ENCODE assay signal across 8 mouse cellular contexts in genomic region chr7:27688246-27688788, GRCm38 (mm10). TPM values are rescaled to one million over a fixed set of nuclear protein-coding genes. Genes with fewer than 3 reads are reported as not detected.
DNase-seq lines count a peak whose midpoint lies in the region; ATAC-seq and TF ChIP-seq lines count a peak whose summit lies in the region.

No protein-coding gene starts in this region.

- DNase-seq in embryo, embryonic 10 days (ENCODE audit: low spot score): peak; percentile 16
- no peak for DNase-seq in embryo, embryonic 9.5 days (ENCODE audit: extremely low spot score)
- DNase-seq in forebrain, embryonic 14.5 days (ENCODE audit: low spot score): no peak
- no peak for DNase-seq in ovary, adult 18-20 months (ENCODE audit: low spot score)
- DNase-seq in kidney, adult 2 months: no peak

- H3K27me3 ChIP-seq in C2C12 (ENCODE audit: control insufficient read depth, insufficient read depth, insufficient read length): no peaks in the 10 kb centered on the region
- H3K27me3 ChIP-seq in forebrain, embryonic 14.5 days (replicated peaks; ENCODE audit: control insufficient read depth, insufficient read depth, low read length): no peaks in the 10 kb centered on the region
- no peaks in the 10 kb centered on the region for H3K27me3 ChIP-seq in liver, embryonic 16.5 days (ENCODE audit: control insufficient read depth, insufficient read depth, low read depth, low read length)
- H3K27me3 ChIP-seq in kidney, adult 2 months (replicated peaks; ENCODE audit: control insufficient read depth, insufficient read depth, low read length): no peaks in the 10 kb centered on the region

- no peak for ATAC-seq in forebrain, embryonic 14.5 days
- ATAC-seq in liver, embryonic 16.5 days (ENCODE audit: low read depth): no peak
- ATAC-seq in frontal cortex, adult (ENCODE audit: low TSS enrichment): no peak

- H3K4me2 ChIP-seq in forebrain, embryonic 14.5 days (ENCODE audit: low read length): peak overlapping the region; percentile 80
- H3K4me2 ChIP-seq in liver, embryonic 16.5 days (ENCODE audit: low read depth, low read length): peak overlapping the region; percentile 95

- no peaks in the 10 kb centered on the region for H3K4me1 ChIP-seq in forebrain, embryonic 14.5 days (ENCODE audit: control insufficient read depth, insufficient read depth, low read length)
- H3K4me1 ChIP-seq in liver, embryonic 16.5 days (ENCODE audit: control insufficient read depth, low read depth, low read length): peaks cover 8% of the 10 kb centered on the region
- H3K4me1 ChIP-seq in kidney, adult 2 months (ENCODE audit: control insufficient read depth, insufficient read depth, low read length): peaks cover 5% of the 10 kb centered on the region; the same call in 1 of the 2 replicates

- H3K9me3 ChIP-seq in forebrain, embryonic 14.5 days (replicated peaks; ENCODE audit: control insufficient read depth, low read length): no peaks in the 10 kb centered on the region
- H3K9me3 ChIP-seq in liver, embryonic 16.5 days (replicated peaks; ENCODE audit: control insufficient read depth, low read length): no peaks in the 10 kb centered on the region

- TF ChIP-seq CTCF in C2C12 (IDR thresholded peaks at IDR 0.05; ENCODE audit: control insufficient read depth, insufficient read depth, insufficient read length): no peak
- no peak for TF ChIP-seq CTCF in kidney, adult 2 months (conservative IDR thresholded peaks at IDR 0.05; ENCODE audit: insufficient read depth, insufficient read length, low read depth, low read length)

- peak overlapping the region; percentile 30 for H3K4me3 ChIP-seq in C2C12 (ENCODE audit: insufficient read depth, poor library complexity, severe bottlenecking)
- H3K4me3 ChIP-seq in forebrain, embryonic 14.5 days (ENCODE audit: low read depth, low read length): peak overlapping the region; percentile 47
- peak overlapping the region; percentile 68 for H3K4me3 ChIP-seq in liver, embryonic 16.5 days (ENCODE audit: low read depth, low read length)
- H3K4me3 ChIP-seq in kidney, adult 2 months (ENCODE audit: insufficient read depth, low read depth, low read length): no peak overlapping the region

- H3ac ChIP-seq in C2C12 (ENCODE audit: control insufficient read depth, insufficient read length, low read depth): no peak overlapping the region

- H3K79me3 ChIP-seq in C2C12 (ENCODE audit: low read depth): no peaks in the 10 kb centered on the region

- 39% methylated on average over 14 of the region's 14 CpGs for WGBS in forebrain, embryonic 14.5 days
- WGBS in liver, embryonic 16.5 days (ENCODE audit: insufficient replicate concordance): 28% methylated on average over 14 of the region's 14 CpGs
- WGBS in kidney, adult 2 months: 25% methylated on average over 14 of the region's 14 CpGs

- H3K27ac ChIP-seq in forebrain, embryonic 14.5 days (ENCODE audit: low read depth, low read length): peak overlapping the region; percentile 79
- H3K27ac ChIP-seq in liver, embryonic 16.5 days (ENCODE audit: low read length): peak overlapping the region; percentile 73
- no peak overlapping the region for H3K27ac ChIP-seq in kidney, adult 2 months (ENCODE audit: insufficient read depth, low read depth, low read length)

- H3K79me2 ChIP-seq in C2C12 (ENCODE audit: control insufficient read depth, insufficient read depth): no peaks in the 10 kb centered on the region

- no peaks in the 10 kb centered on the region for H3K36me3 ChIP-seq in C2C12 (ENCODE audit: control insufficient read depth, insufficient read depth)
- H3K36me3 ChIP-seq in forebrain, embryonic 14.5 days (ENCODE audit: control insufficient read depth, insufficient read depth, low read length): no peaks in the 10 kb centered on the region
- H3K36me3 ChIP-seq in liver, embryonic 16.5 days (ENCODE audit: control insufficient read depth, insufficient read depth): no peaks in the 10 kb centered on the region
- H3K36me3 ChIP-seq in kidney, adult 2 months (ENCODE audit: control insufficient read depth, insufficient read depth, low read length): no peaks in the 10 kb centered on the region

- H3K9ac ChIP-seq in forebrain, embryonic 14.5 days (ENCODE audit: low read length): peak overlapping the region; percentile 74
- peak overlapping the region; percentile 77 for H3K9ac ChIP-seq in liver, embryonic 16.5 days (ENCODE audit: low read depth, low read length)

- TF ChIP-seq POLR2A in kidney, adult 2 months (IDR thresholded peaks at IDR 0.05; ENCODE audit: low read depth, low read length): no peak

TF ChIP-seq in C2C12, 6 proteins besides CTCF, POLR2A, EP300 and RAD21:
- TF ChIP-seq CEBPB (IDR thresholded peaks at IDR 0.05; ENCODE audit: low read depth): no peak
- no peak for TF ChIP-seq USF1 (IDR thresholded peaks at IDR 0.05; ENCODE audit: low read depth)
- TF ChIP-seq MYOD1 (IDR thresholded peaks at IDR 0.05; ENCODE audit: control insufficient read depth, insufficient read length, low read depth): no peak
- TF ChIP-seq MYOG (IDR thresholded peaks at IDR 0.05; ENCODE audit: control insufficient read depth, extremely low read depth, insufficient read length): no peak
- TF ChIP-seq MAX (IDR thresholded peaks at IDR 0.05): no peak
- no peak for TF ChIP-seq FOSL1 (IDR thresholded peaks at IDR 0.05; ENCODE audit: insufficient read depth, low read length, poor library complexity, severe bottlenecking)
TF ChIP-seq in C2C12: peak in this region for 0.

RNA-seq across cellular contexts. Expression of gene Zfp607b, which starts 0.8 kb away (rescaled TPM):
- 0.75 TPM for polyA plus RNA-seq in C2C12 (2012; fragmentation: generic; extraction: Trizol)
- 10.8 and 14.5 TPM in 2 replicates for polyA plus RNA-seq in forebrain, embryonic 14.5 days (2014; fragmentation: Nextera tagmentation; extraction: Ambion mirVana)
- 0.58 and 0.68 TPM in 2 replicates for polyA plus RNA-seq in liver, embryonic 16.5 days (2015; fragmentation: Nextera tagmentation; extraction: Ambion mirVana)
- polyA plus RNA-seq in kidney, adult 2 months (2012; rRNA removed): 0.27 and 1.1 TPM in 2 replicates

RNA-seq across cellular contexts. Expression of gene Map3k10, which starts 13.9 kb away (rescaled TPM):
- 31.4 TPM for polyA plus RNA-seq in C2C12 (2012; fragmentation: generic; extraction: Trizol)
- 12.8 and 13.8 TPM in 2 replicates for polyA plus RNA-seq in forebrain, embryonic 14.5 days (2014; fragmentation: Nextera tagmentation; extraction: Ambion mirVana)
- polyA plus RNA-seq in liver, embryonic 16.5 days (2015; fragmentation: Nextera tagmentation; extraction: Ambion mirVana): 1.1 and 1.4 TPM in 2 replicates
- polyA plus RNA-seq in kidney, adult 2 months (2012; rRNA removed): 24.6 and 26.8 TPM in 2 replicates

RNA-seq across cellular contexts. Expression of gene Ttc9b, which starts 34.6 kb away (rescaled TPM):
- 0.11 TPM for polyA plus RNA-seq in C2C12 (2012; fragmentation: generic; extraction: Trizol)
- 69.3 and 73.8 TPM in 2 replicates for polyA plus RNA-seq in forebrain, embryonic 14.5 days (2014; fragmentation: Nextera tagmentation; extraction: Ambion mirVana)
- polyA plus RNA-seq in liver, embryonic 16.5 days (2015; fragmentation: Nextera tagmentation; extraction: Ambion mirVana): not detected in 2 replicates
- not detected in 2 replicates for polyA plus RNA-seq in kidney, adult 2 months (2012; rRNA removed)

RNA-seq across cellular contexts. Expression of gene Zfp60, which starts 42.9 kb away (rescaled TPM):
- 1.3 TPM for polyA plus RNA-seq in C2C12 (2012; fragmentation: generic; extraction: Trizol)
- 96.6 and 101 TPM in 2 replicates for polyA plus RNA-seq in forebrain, embryonic 14.5 days (2014; fragmentation: Nextera tagmentation; extraction: Ambion mirVana)
- 4.1 and 4.3 TPM in 2 replicates for polyA plus RNA-seq in liver, embryonic 16.5 days (2015; fragmentation: Nextera tagmentation; extraction: Ambion mirVana)
- 1.7 and 2.4 TPM in 2 replicates for polyA plus RNA-seq in kidney, adult 2 months (2012; rRNA removed)

Comparison
In these comparisons a context has a peak if more than half of its experiments do, and no peak if none do; other contexts are left out.
1. RNA of gene Ttc9b, which starts 34.6 kb away (polyA plus RNA-seq): 69.3 to 73.8 TPM in forebrain, embryonic 14.5 days; 0.11 TPM in C2C12 (single experiment), not detected in kidney, adult 2 months and not detected in liver, embryonic 16.5 days; every median in the first group is over 10 times any median in the second.